Mouse (Mus musculus): ENCODE measurements around the gene Erich3.

Erich3 gene

GRCm38 (mm10) chr3:154778836-154779595 lies 115.4 kb downstream of the Erich3 start:
- no peak for DNase-seq

GRCm38 (mm10) chr3:154786354-154786753 lies 122.7 kb downstream of the Erich3 start:
- DNase-seq: no peak

GRCm38 (mm10) chr3:154787611-154788010 lies 124.0 kb downstream of the Erich3 start:
- DNase-seq: no peak

GRCm38 (mm10) chr3:154793571-154793970 lies 129.9 kb downstream of the Erich3 start:
- DNase-seq: no peak

GRCm38 (mm10) chr3:154798806-154799205 lies 135.1 kb downstream of the Erich3 start:
- DNase-seq: no peak

- no peak for DNase-seq
Measured at GRCm38 (mm10) chr3:154800454-154800853, 136.8 kb downstream of the Erich3 start.

GRCm38 (mm10) chr3:154800888-154801429 lies 137.3 kb downstream of the Erich3 start:
- no peak for DNase-seq

- peak; percentile 47 for DNase-seq
Measured at GRCm38 (mm10) chr3:154806626-154807025, 143.0 kb downstream of the Erich3 start.

GRCm38 (mm10) chr3:154810273-154810870 lies 146.7 kb downstream of the Erich3 start:
- no peak for DNase-seq

- no peak for DNase-seq
Measured at GRCm38 (mm10) chr3:154811281-154811680, 147.6 kb downstream of the Erich3 start.

GRCm38 (mm10) chr3:154811833-154812232 lies 148.2 kb downstream of the Erich3 start:
- no peak for DNase-seq

- no peak for DNase-seq
Measured at GRCm38 (mm10) chr3:154812893-154813292, 149.2 kb downstream of the Erich3 start.

- DNase-seq: no peak
Measured at GRCm38 (mm10) chr3:154815606-154816005, 151.9 kb downstream of the Erich3 start.

GRCm38 (mm10) chr3:154816231-154816630 lies 152.6 kb downstream of the Erich3 start:
- no peak for DNase-seq

GRCm38 (mm10) chr3:154816801-154817625 lies 153.4 kb downstream of the Erich3 start:
- DNase-seq: peak; percentile 14
